In the genomic region with DNA sequence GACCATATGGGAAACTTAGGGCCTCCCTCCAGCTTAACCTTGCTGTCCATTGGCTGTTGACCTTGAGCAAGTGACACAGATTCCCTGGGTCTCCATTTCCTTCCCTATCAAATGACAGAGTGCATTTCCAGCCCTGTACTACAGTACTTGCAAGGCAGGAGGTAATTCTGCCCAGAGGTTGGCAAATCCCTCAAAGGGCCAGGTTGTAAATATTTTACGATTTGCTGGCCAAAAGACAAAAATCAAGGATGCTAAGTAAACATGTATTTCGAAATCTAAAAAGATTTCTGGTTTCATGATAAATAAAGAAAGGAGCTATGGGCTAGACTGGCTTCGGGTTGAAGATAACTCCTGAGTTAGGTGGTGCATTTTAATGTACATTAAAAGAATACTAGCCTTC, we compare ENCODE assay signal across 26 mouse cellular contexts. TPM values are rescaled to one million over a fixed set of nuclear protein-coding genes. Genes with fewer than 3 reads are reported as not detected.
DNase-seq lines count a peak whose midpoint lies in the region; ATAC-seq and TF ChIP-seq lines count a peak whose summit lies in the region.
"Had no signal": no experiment of that assay in that cellular context is flagged by ENCODE, and none has a peak within 500 bp of the region (broad histone marks: within the 10 kb centered on the region; RNA-seq: fewer than 3 reads in every experiment).

No protein-coding gene starts in this region.

- H3K36me3 ChIP-seq in liver, adult 2 months (ENCODE audit: control insufficient read depth, insufficient read depth, low read length), result no peaks in the 10 kb centered on the region
- H3K36me3 ChIP-seq in liver, embryonic 11.5 days (ENCODE audit: control insufficient read depth, insufficient read depth, low read length), result no peaks in the 10 kb centered on the region
- no peaks in the 10 kb centered on the region for H3K36me3 ChIP-seq in forebrain, embryonic 13.5 days (ENCODE audit: poor library complexity, severe bottlenecking)
- H3K36me3 ChIP-seq: embryonic facial prominence, embryonic 13.5 days; embryonic facial prominence, embryonic 15.5 days; forebrain, embryonic 10.5 days; forebrain, embryonic 12.5 days; forebrain, embryonic 15.5 days had no signal

- peaks cover 9% of the 10 kb centered on the region; the same call in 1 of the 2 replicates for H3K4me1 ChIP-seq in liver, adult 2 months (ENCODE audit: control insufficient read depth, insufficient read depth, low read length)
- no peaks in the 10 kb centered on the region; the same call in 1 of the 2 replicates for H3K4me1 ChIP-seq in liver, embryonic 11.5 days (replicated peaks; ENCODE audit: control insufficient read depth, insufficient read depth, low read length)
- H3K4me1 ChIP-seq in forebrain, embryonic 13.5 days, result peaks cover 8% of the 10 kb centered on the region
- H3K4me1 ChIP-seq: forebrain, embryonic 15.5 days had no signal

- no peaks in the 10 kb centered on the region for H3K79me2 ChIP-seq in liver, adult 2 months (ENCODE audit: control insufficient read depth, insufficient read depth, low read length)

- intact Hi-C loops in gastrocnemius, adult 2 months (cut with DNase I), result loop anchor here (5.0 kb wide), 1 partner anchor 346 kb away; no protein-coding TSS in a partner anchor

- peak; percentile 40 for DNase-seq in gastrocnemius, adult 2 months
- no peak for DNase-seq in gastrocnemius, postnatal 10 days
- DNase-seq in liver, adult 2 months (ENCODE audit: extremely low read depth, low read depth, low spot score), result peak; percentile 91
- no peak for DNase-seq in liver, embryonic 11.5 days (ENCODE audit: low spot score)
- DNase-seq in lung, postnatal 25 days (ENCODE audit: low spot score), result peak; percentile 46
- DNase-seq in lung, postnatal 10 days, result no peak
- peak; percentile 30 for DNase-seq in skeletal muscle tissue, adult 2 months (ENCODE audit: low read depth, low spot score)
- DNase-seq: adrenal gland, adult 2 months; adrenal gland, postnatal 10 days; adrenal gland, postnatal 25 days; cerebellum, adult 11 months; cerebellum, adult 18-20 months; cerebellum, adult 8-10 months; cerebellum, adult 9-11 months; cerebellum, postnatal 14 days; cerebellum, postnatal 36 days; embryo, embryonic 11 days had no signal

- no peak for ATAC-seq in liver, embryonic 11.5 days (replicated peaks; ENCODE audit: low FRiP score)
- no peak for ATAC-seq in forebrain, embryonic 13.5 days
- ATAC-seq: forebrain, embryonic 15.5 days had no signal

- no peaks in the 10 kb centered on the region for H3K27me3 ChIP-seq in liver, adult 2 months (ENCODE audit: control insufficient read depth, insufficient read depth, low read length)
- H3K27me3 ChIP-seq in liver, embryonic 11.5 days (replicated peaks; ENCODE audit: control insufficient read depth, insufficient read depth, low read length), result no peaks in the 10 kb centered on the region
- no peaks in the 10 kb centered on the region for H3K27me3 ChIP-seq in forebrain, embryonic 13.5 days
- H3K27me3 ChIP-seq: embryonic facial prominence, embryonic 13.5 days; embryonic facial prominence, embryonic 15.5 days; forebrain, embryonic 12.5 days; forebrain, embryonic 15.5 days had no signal

- H3K9me3 ChIP-seq in liver, embryonic 11.5 days (ENCODE audit: control insufficient read depth, low read length), result no peaks in the 10 kb centered on the region
- no peaks in the 10 kb centered on the region for H3K9me3 ChIP-seq in forebrain, embryonic 13.5 days (replicated peaks)
- H3K9me3 ChIP-seq: embryonic facial prominence, embryonic 13.5 days; embryonic facial prominence, embryonic 15.5 days; forebrain, embryonic 10.5 days; forebrain, embryonic 12.5 days; forebrain, embryonic 15.5 days had no signal

- H3K4me2 ChIP-seq in liver, embryonic 11.5 days, result no peak overlapping the region
- H3K4me2 ChIP-seq in forebrain, embryonic 13.5 days, result no peak overlapping the region
- H3K4me2 ChIP-seq: embryonic facial prominence, embryonic 13.5 days; embryonic facial prominence, embryonic 15.5 days; forebrain, embryonic 12.5 days; forebrain, embryonic 15.5 days had no signal

- 19% methylated on average over 3 of the region's 3 CpGs for WGBS in liver, adult 2 months
- WGBS in liver, embryonic 11.5 days, result 82% methylated on average over 3 of the region's 3 CpGs
- WGBS in forebrain, embryonic 13.5 days, result 86% methylated on average over 3 of the region's 3 CpGs

- TF ChIP-seq CTCF in gastrocnemius, adult 2 months (IDR thresholded peaks at IDR 0.05), result no peak
- no peak for TF ChIP-seq CTCF in liver, adult 2 months (IDR thresholded peaks at IDR 0.05; ENCODE audit: low read depth, low read length)

- no peak overlapping the region; the same call in 1 of the 2 replicates for H3K27ac ChIP-seq in gastrocnemius, adult 2 months
- no peak overlapping the region for H3K27ac ChIP-seq in liver, adult 2 months (replicated peaks; ENCODE audit: insufficient read depth, low read depth, low read length)
- H3K27ac ChIP-seq in liver, embryonic 11.5 days (ENCODE audit: low read depth, low read length), result no peak overlapping the region
- H3K27ac ChIP-seq in forebrain, embryonic 13.5 days, result no peak overlapping the region
- H3K27ac ChIP-seq: embryonic facial prominence, embryonic 13.5 days; embryonic facial prominence, embryonic 15.5 days; forebrain, embryonic 10.5 days; forebrain, embryonic 12.5 days; forebrain, embryonic 15.5 days had no signal

- no peak overlapping the region for H3K9ac ChIP-seq in liver, adult 2 months (ENCODE audit: low read depth, low read length)
- H3K9ac ChIP-seq in liver, embryonic 11.5 days (ENCODE audit: low read depth, low read length), result no peak overlapping the region
- no peak overlapping the region for H3K9ac ChIP-seq in forebrain, embryonic 13.5 days
- H3K9ac ChIP-seq: embryonic facial prominence, embryonic 13.5 days; embryonic facial prominence, embryonic 15.5 days; forebrain, embryonic 12.5 days; forebrain, embryonic 15.5 days had no signal

- H3K4me3 ChIP-seq in gastrocnemius, adult 2 months, result no peak overlapping the region
- H3K4me3 ChIP-seq in liver, adult 2 months (ENCODE audit: insufficient read depth, low read depth, low read length), result no peak overlapping the region
- H3K4me3 ChIP-seq in liver, embryonic 11.5 days (ENCODE audit: low read depth, low read length), result no peak overlapping the region
- H3K4me3 ChIP-seq in forebrain, embryonic 13.5 days, result no peak overlapping the region
- H3K4me3 ChIP-seq: embryonic facial prominence, embryonic 13.5 days; embryonic facial prominence, embryonic 15.5 days; erythroblast, embryonic 14.5 days; forebrain, embryonic 10.5 days; forebrain, embryonic 12.5 days; forebrain, embryonic 15.5 days had no signal

- TF ChIP-seq POLR2A in liver, adult 2 months (IDR thresholded peaks at IDR 0.05; ENCODE audit: extremely low read depth, insufficient read depth, low read length), result no peak

RNA-seq across cellular contexts. Expression of gene Elf5, which starts 16.9 kb away (rescaled TPM):
- not detected for total RNA-seq in gastrocnemius, adult 2 months (2021)
- total RNA-seq in gastrocnemius, postnatal 10 days (2021), result not detected
- total RNA-seq in liver, adult 2 months (2014; rRNA removed), result not detected in 2 replicates
- not detected in 2 replicates for polyA plus RNA-seq in liver, adult 2 months (2012; rRNA removed)
- not detected in 2 replicates for polyA plus RNA-seq in liver, embryonic 11.5 days (2014; fragmentation: Nextera tagmentation; extraction: Ambion mirVana)
- polyA plus RNA-seq in forebrain, embryonic 13.5 days (2015; fragmentation: Nextera tagmentation; extraction: Ambion mirVana), result not detected in 2 replicates
- total RNA-seq: adrenal gland, adult 2 months; adrenal gland, postnatal 10 days; adrenal gland, postnatal 25 days; common myeloid progenitor, adult 5-6 weeks; MEL had no signal
- polyA plus RNA-seq: adrenal gland, adult 2 months; erythroblast, embryonic 14.5 days; forebrain, embryonic 15.5 days had no signal

RNA-seq across cellular contexts. Expression of gene Cat, which starts 56.6 kb away (rescaled TPM):
- 100 to 1,000 TPM in 1 of 2 experiments, 10 to 100 TPM in 1; 77.9 to 127 TPM for total RNA-seq in gastrocnemius, adult 2 months (2021)
- 10 to 100 TPM; 73.9 to 93.8 TPM for total RNA-seq in gastrocnemius, postnatal 10 days (2021)
- 1,807 and 1,852 TPM in 2 replicates for total RNA-seq in liver, adult 2 months (2014; rRNA removed)
- 1,476 and 1,516 TPM in 2 replicates for polyA plus RNA-seq in liver, adult 2 months (2012; rRNA removed)
- polyA plus RNA-seq in liver, embryonic 11.5 days (2014; fragmentation: Nextera tagmentation; extraction: Ambion mirVana), result 145 and 166 TPM in 2 replicates
- 67.3 and 69.8 TPM in 2 replicates for polyA plus RNA-seq in forebrain, embryonic 13.5 days (2015; fragmentation: Nextera tagmentation; extraction: Ambion mirVana)

Comparison
In these comparisons a context has a peak if more than half of its experiments do, and no peak if none do; other contexts are left out.
1. DNase-seq: peak in gastrocnemius, adult 2 months (single experiment), liver, adult 2 months (single experiment), lung, postnatal 25 days (single experiment) and skeletal muscle tissue, adult 2 months (single experiment); none in gastrocnemius, postnatal 10 days (single experiment), liver, embryonic 11.5 days (single experiment) and lung, postnatal 10 days (single experiment).
2. RNA of gene Cat, which starts 56.6 kb away (total RNA-seq): 1,807 to 1,852 TPM in liver, adult 2 months; 77.9 to 127 TPM in gastrocnemius, adult 2 months and 73.9 to 93.8 TPM in gastrocnemius, postnatal 10 days; every median in the first group is over 10 times any median in the second.